Mouse (Mus musculus) liver, embryonic 14.5 days (tissue): ENCODE results near the gene Mon1a.

ENCODE experiments used
- CTCF ChIP-seq: IDR thresholded peaks from 2 replicates; pipeline ENCODE4 v1.5.1; 2016; ENCODE audit warnings: antibody characterized with exemption, low read depth, control low read depth
- EP300 ChIP-seq: IDR thresholded peaks from 2 replicates; pipeline ENCODE4 v1.6.1; 2016; ENCODE audit warnings: antibody characterized with exemption, low read depth

- peak; percentile 83 for TF ChIP-seq CTCF
- no peak for TF ChIP-seq EP300
Measured at GRCm38 (mm10) chr9:107900840-107901626, 13.1 kb downstream of the Mon1a start.
